Mouse (Mus musculus) lung, adult 2 months (tissue): Measurements from ENCODE around the gene H60c.

Experiments used
- CTCF ChIP-seq: fragments of 200-500 bp; IDR thresholded peaks from 2 replicates; pipeline ENCODE4 v1.5.1; 2011; ENCODE audit warnings: mild to moderate bottlenecking, low read length, control low read depth; ENCODE audit not compliant: insufficient read depth
- POLR2A ChIP-seq: fragments of 200-500 bp; IDR thresholded peaks from 2 replicates; pipeline ENCODE4 v1.6.1; 2011; ENCODE audit warnings: low read depth, mild to moderate bottlenecking, control low read depth, low read length, borderline replicate concordance; ENCODE audit errors: extremely low read depth

- TF ChIP-seq CTCF (no peak), POLR2A (no peak)
Measured at GRCm38 (mm10) chr10:3266729-3267128, 842 bp downstream of the H60c start.
